Mouse (Mus musculus): ENCODE measurements at regions not wholly inside any gene's neighbourhood (a gene's known extent, or its start where the extent isn't known, plus 50 kb on each side); places are given as distances from the start of the nearest gene placed in this dataset.

DNA sequence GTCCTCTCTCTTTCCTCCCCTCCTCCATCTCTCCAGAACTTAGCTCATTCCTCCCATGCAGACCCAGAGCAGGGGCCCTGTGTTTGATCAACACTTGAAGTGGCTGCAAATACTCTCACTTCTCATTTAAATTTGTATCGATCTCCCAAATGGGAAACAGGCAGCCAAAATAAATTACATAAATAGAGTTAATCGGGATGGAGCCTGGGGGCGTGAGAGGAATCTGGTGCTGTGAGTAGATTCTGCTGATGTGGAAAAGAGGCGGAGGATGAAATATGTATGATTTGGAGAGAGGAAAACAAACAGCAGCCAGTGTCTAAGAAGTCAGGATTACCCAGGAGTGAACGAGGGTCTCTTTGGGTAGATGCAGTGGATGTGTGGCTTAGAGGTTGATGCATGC is 121.6 kb upstream of the Xylt1 start:
- TF ChIP-seq CTCF (IDR thresholded peaks at IDR 0.05; ENCODE audit: low read depth) (no peak), EP300 (IDR thresholded peaks at IDR 0.05; ENCODE audit: low read depth) (no peak)
